Mouse (Mus musculus): ENCODE results near the gene Kat7.

Kat7 gene

GRCm38 (mm10) chr11:95238477-95238876, 71.6 kb downstream of the Kat7 start:
- no peak for DNase-seq (ENCODE audit: low read depth in 1 of 2, low spot score in 2 of 2)

- DNase-seq (ENCODE audit: low read depth in 1 of 2, low spot score in 2 of 2): no peak
Measured at GRCm38 (mm10) chr11:95232329-95232696, 77.7 kb downstream of the Kat7 start.

- peak in 1 of 2 experiments; percentile 14 for DNase-seq (ENCODE audit: low read depth in 1 of 2, low spot score in 2 of 2)
Measured at GRCm38 (mm10) chr11:95231688-95232328, 78.2 kb downstream of the Kat7 start.

DNA sequence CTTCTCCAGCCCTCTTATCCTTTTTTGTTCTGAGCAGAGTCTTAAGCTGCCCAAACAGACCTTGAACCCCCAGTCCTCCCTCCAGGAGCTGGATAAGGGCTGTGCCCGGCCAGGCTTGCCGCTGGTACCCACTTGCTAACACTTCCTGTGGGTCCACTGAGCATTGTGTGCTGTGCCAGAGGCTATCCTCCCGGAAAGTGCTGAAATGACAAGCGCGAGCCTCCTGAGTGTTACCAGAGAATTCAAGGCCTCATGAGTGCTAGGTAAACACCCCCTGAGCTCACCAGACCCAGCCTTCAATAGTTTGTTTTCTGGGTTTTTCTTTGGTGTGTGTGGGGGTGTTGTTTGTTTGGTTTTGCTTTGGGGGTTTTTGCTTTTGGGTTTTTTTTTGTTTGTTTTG, 82.6 kb downstream of the Kat7 start:
- no peak for DNase-seq (ENCODE audit: low read depth in 1 of 2, low spot score in 2 of 2)

DNA sequence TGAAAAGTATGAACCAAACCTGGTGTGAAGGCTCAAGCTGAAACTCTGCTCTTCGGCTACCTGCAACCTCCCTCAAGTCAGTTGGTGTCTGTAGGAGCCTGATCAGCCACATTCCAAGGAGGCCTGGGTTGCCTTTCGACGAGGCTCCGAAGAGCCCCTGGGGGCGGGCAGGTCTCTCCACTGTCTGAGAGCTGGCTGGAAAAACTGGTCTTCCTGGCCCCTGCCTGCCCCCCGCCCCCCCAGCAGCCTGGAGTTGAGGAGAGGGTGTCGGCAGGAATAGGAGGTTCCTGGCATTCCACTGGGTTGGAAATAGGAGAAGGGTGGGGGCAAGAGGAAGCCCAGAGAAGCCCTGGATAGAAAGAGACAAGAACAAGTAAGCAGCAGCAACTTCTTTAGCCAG, 84.6 kb downstream of the Kat7 start:
- no peak for DNase-seq (ENCODE audit: low read depth in 1 of 2, low spot score in 2 of 2)
